Mouse (Mus musculus): ENCODE data around the gene Qser1. TPM values are rescaled to one million over a fixed set of nuclear protein-coding genes. Genes with fewer than 3 reads are reported as not detected.
"Not testable (repeated sequence)": the region's sequence is repeated elsewhere in the genome, so short reads cannot be mapped to it uniquely, and the experiment has no call there.

Gene Qser1
- 4.1 TPM for polyA plus RNA-seq (2012; fragmentation: generic; extraction: Trizol)

- H3K4me3 ChIP-seq, result peak within 1 kb of the TSS; percentile 71
- no peaks in the 10 kb centered on the region for H3K27me3 ChIP-seq (ENCODE audit: control insufficient read depth, insufficient read depth, insufficient read length)
- H3K79me2 ChIP-seq (ENCODE audit: control insufficient read depth, insufficient read depth), result peaks cover 58% of the 10 kb centered on the region
- H3K4me2 ChIP-seq (ENCODE audit: low read depth), result peak within 1 kb of the TSS; percentile 94
- peak within 1 kb of the TSS; percentile 71 for H3ac ChIP-seq (ENCODE audit: control insufficient read depth, insufficient read length)
- TF ChIP-seq MYOG (IDR thresholded peaks at IDR 0.05; ENCODE audit: control insufficient read depth in 1 of 3, insufficient read depth in 1 of 3, insufficient read length in 2 of 3, low read depth in 2 of 3), result no peak
- no peak for TF ChIP-seq POLR2A (IDR thresholded peaks at IDR 0.05; ENCODE audit: insufficient read length, low read depth)
- TF ChIP-seq CEBPB (IDR thresholded peaks at IDR 0.05; ENCODE audit: insufficient read depth, poor library complexity, severe bottlenecking), result no peak
- no peak for TF ChIP-seq E2F4 (IDR thresholded peaks at IDR 0.05; ENCODE audit: insufficient read depth)
- no peak for TF ChIP-seq USF1 (IDR thresholded peaks at IDR 0.05; ENCODE audit: low read depth)
- no peaks in the 10 kb centered on the region for H3K36me3 ChIP-seq (ENCODE audit: control insufficient read depth, insufficient read depth)
These were observed at the start of gene Qser1 for GRCm38 (mm10) chr2:104816371-104816827. Gene Qser1 (minus strand): TSS chr2:104816760.

- Histone ChIP-seq H3ac (ENCODE audit: control insufficient read depth, insufficient read length) (no peak overlapping the region), H3K79me2 (ENCODE audit: control insufficient read depth, insufficient read depth) (no peaks in the 10 kb centered on the region), H3K4me2 (ENCODE audit: low read depth) (no peak overlapping the region), H3K27me3 (ENCODE audit: control insufficient read depth, insufficient read depth, insufficient read length) (no peaks in the 10 kb centered on the region), H3K36me3 (ENCODE audit: control insufficient read depth, insufficient read depth) (no peaks in the 10 kb centered on the region), H3K4me3 (no peak overlapping the region)
- TF ChIP-seq POLR2A (IDR thresholded peaks at IDR 0.05; ENCODE audit: insufficient read length, low read depth) (no peak), MAX (IDR thresholded peaks at IDR 0.05; ENCODE audit: low read depth) (no peak), CEBPB (IDR thresholded peaks at IDR 0.05; ENCODE audit: insufficient read depth, poor library complexity, severe bottlenecking) (peak; percentile 85), POLR2AphosphoS2 (IDR thresholded peaks at IDR 0.05; ENCODE audit: insufficient read length, low read depth) (no peak), MYOD1 (IDR thresholded peaks at IDR 0.05; ENCODE audit: control insufficient read depth in 1 of 3, insufficient read length in 2 of 3, low read depth in 2 of 3) (no peak), USF1 (IDR thresholded peaks at IDR 0.05; ENCODE audit: low read depth) (no peak), MYOG (IDR thresholded peaks at IDR 0.05; ENCODE audit: control insufficient read depth in 1 of 3, insufficient read depth in 1 of 3, insufficient read length in 2 of 3, low read depth in 2 of 3) (no peak), SRF (IDR thresholded peaks at IDR 0.05; ENCODE audit: control insufficient read depth, insufficient read length, low read depth) (no peak)
These were observed 47.8 kb upstream of the Qser1 start for GRCm38 (mm10) chr2:104864176-104864860.

GRCm38 (mm10) chr2:104860426-104860825 is 43.9 kb upstream of the Qser1 start:
- no peaks in the 10 kb centered on the region for H3K36me3 ChIP-seq (ENCODE audit: control insufficient read depth, insufficient read depth)
- H3K79me2 ChIP-seq (ENCODE audit: control insufficient read depth, insufficient read depth), result no peaks in the 10 kb centered on the region
- no peaks in the 10 kb centered on the region for H3K27me3 ChIP-seq (ENCODE audit: control insufficient read depth, insufficient read depth, insufficient read length)
- H3ac ChIP-seq (ENCODE audit: control insufficient read depth, insufficient read length), result no peak overlapping the region
- no peak overlapping the region for H3K4me3 ChIP-seq
- TF ChIP-seq POLR2A (IDR thresholded peaks at IDR 0.05; ENCODE audit: insufficient read length, low read depth) (no peak), USF1 (IDR thresholded peaks at IDR 0.05; ENCODE audit: low read depth) (no peak), SRF (IDR thresholded peaks at IDR 0.05; ENCODE audit: control insufficient read depth, insufficient read length, low read depth) (no peak), MYOD1 (IDR thresholded peaks at IDR 0.05; ENCODE audit: control insufficient read depth in 1 of 3, insufficient read length in 2 of 3, low read depth in 2 of 3) (no peak), POLR2AphosphoS2 (IDR thresholded peaks at IDR 0.05; ENCODE audit: insufficient read length, low read depth) (no peak), MYOG (IDR thresholded peaks at IDR 0.05; ENCODE audit: control insufficient read depth in 1 of 3, insufficient read depth in 1 of 3, insufficient read length in 2 of 3, low read depth in 2 of 3) (no peak), E2F4 (IDR thresholded peaks at IDR 0.05; ENCODE audit: insufficient read depth) (no peak), MAX (IDR thresholded peaks at IDR 0.05; ENCODE audit: low read depth) (no peak), CEBPB (IDR thresholded peaks at IDR 0.05; ENCODE audit: insufficient read depth, poor library complexity, severe bottlenecking) (no peak), REST (IDR thresholded peaks at IDR 0.05; ENCODE audit: insufficient read depth, insufficient read length) (no peak), TCF3 (IDR thresholded peaks at IDR 0.05; ENCODE audit: insufficient read length, low read depth) (no peak), TCF12 (IDR thresholded peaks at IDR 0.05; ENCODE audit: insufficient read depth, poor library complexity, severe bottlenecking) (no peak)
- H3K4me2 ChIP-seq (ENCODE audit: low read depth), result no peak overlapping the region

GRCm38 (mm10) chr2:104859060-104859459 is 42.5 kb upstream of the Qser1 start:
- Histone ChIP-seq H3K79me2 (ENCODE audit: control insufficient read depth, insufficient read depth) (no peaks in the 10 kb centered on the region), H3K4me3 (no peak overlapping the region), H3K27me3 (ENCODE audit: control insufficient read depth, insufficient read depth, insufficient read length) (no peaks in the 10 kb centered on the region), H3K36me3 (ENCODE audit: control insufficient read depth, insufficient read depth) (no peaks in the 10 kb centered on the region), H3ac (ENCODE audit: control insufficient read depth, insufficient read length) (no peak overlapping the region), H3K4me2 (ENCODE audit: low read depth) (peak overlapping the region; percentile 40)
- TF ChIP-seq TCF12 (IDR thresholded peaks at IDR 0.05; ENCODE audit: insufficient read depth, poor library complexity, severe bottlenecking) (peak; percentile 30), MYOD1 (IDR thresholded peaks at IDR 0.05; ENCODE audit: control insufficient read depth in 1 of 3, insufficient read length in 2 of 3, low read depth in 2 of 3) (peak; percentile 34 to 79 (median 78)), POLR2AphosphoS2 (IDR thresholded peaks at IDR 0.05; ENCODE audit: insufficient read length, low read depth) (no peak), CEBPB (IDR thresholded peaks at IDR 0.05; ENCODE audit: insufficient read depth, poor library complexity, severe bottlenecking) (peak; percentile 75), MYOG (IDR thresholded peaks at IDR 0.05; ENCODE audit: control insufficient read depth in 1 of 3, insufficient read depth in 1 of 3, insufficient read length in 2 of 3, low read depth in 2 of 3) (peak; percentile 11 to 80 (median 62)), TCF3 (IDR thresholded peaks at IDR 0.05; ENCODE audit: insufficient read length, low read depth) (peak; percentile 48), SRF (IDR thresholded peaks at IDR 0.05; ENCODE audit: control insufficient read depth, insufficient read length, low read depth) (no peak)

GRCm38 (mm10) chr2:104858083-104858482 is 41.5 kb upstream of the Qser1 start:
- H3ac ChIP-seq (ENCODE audit: control insufficient read depth, insufficient read length); H3K27me3 ChIP-seq (ENCODE audit: control insufficient read depth, insufficient read depth, insufficient read length); H3K4me2 ChIP-seq (ENCODE audit: low read depth); H3K79me2 ChIP-seq (ENCODE audit: control insufficient read depth, insufficient read depth); H3K4me3 ChIP-seq; H3K36me3 ChIP-seq (ENCODE audit: control insufficient read depth, insufficient read depth): not testable (repeated sequence)
